Mouse (Mus musculus): ENCODE data around the gene Sdc3. TPM values are rescaled to one million over a fixed set of nuclear protein-coding genes. Genes with fewer than 3 reads are reported as not detected.

Gene Sdc3
- total RNA-seq, 2 experiments from 2014 or later, result 35.5 to 46.0 TPM

- intact Hi-C loops (cut with DNase I), result no loop called here
- no peak for DNase-seq
Measured at GRCm38 (mm10) chr4:130865901-130866371, 73.6 kb downstream of the Sdc3 start.

- intact Hi-C loops (cut with DNase I), result no loop called here
- no peak for DNase-seq
Measured at GRCm38 (mm10) chr4:130867940-130868339, 75.6 kb downstream of the Sdc3 start.

GRCm38 (mm10) chr4:130868803-130869202 lies 76.5 kb downstream of the Sdc3 start:
- intact Hi-C loops (cut with DNase I), result no loop called here
- no peak for DNase-seq

- no peak for DNase-seq
- intact Hi-C loops (cut with DNase I), result no loop called here
Measured at GRCm38 (mm10) chr4:130872414-130872813, 80.1 kb downstream of the Sdc3 start.

GRCm38 (mm10) chr4:130873440-130873839 lies 81.1 kb downstream of the Sdc3 start:
- no peak for DNase-seq
- intact Hi-C loops (cut with DNase I), result no loop called here

- intact Hi-C loops (cut with DNase I), result no loop called here
Measured at GRCm38 (mm10) chr4:130874601-130875000, 82.3 kb downstream of the Sdc3 start.

More at GRCm38 (mm10) chr4:130874601-130875000, 82.3 kb downstream of the Sdc3 start:
- peak; percentile 75 to 77 for DNase-seq

Other genes with a start within 250 kb of the Sdc3 start
- gene Nkain1, start 218.4 kb upstream of the Sdc3 start, total RNA-seq (2021), result 1 to 10 TPM; 4.0 to 7.7 TPM
- gene Pum1, start 129.2 kb upstream of the Sdc3 start, total RNA-seq (2021), result 10 to 100 TPM; 55.5 to 62.1 TPM
- gene Laptm5, start 120.6 kb downstream of the Sdc3 start, total RNA-seq (2021), result 10 to 100 TPM; 20.7 to 27.1 TPM
- gene Matn1, start 151.8 kb downstream of the Sdc3 start, total RNA-seq (2021), result not detected

All from heart, postnatal 36 days (tissue).